Mouse (Mus musculus): ENCODE measurements around the gene Insl3.
"Not testable (repeated sequence)": the region's sequence is repeated elsewhere in the genome, so short reads cannot be mapped to it uniquely, and the experiment has no call there.

DNA sequence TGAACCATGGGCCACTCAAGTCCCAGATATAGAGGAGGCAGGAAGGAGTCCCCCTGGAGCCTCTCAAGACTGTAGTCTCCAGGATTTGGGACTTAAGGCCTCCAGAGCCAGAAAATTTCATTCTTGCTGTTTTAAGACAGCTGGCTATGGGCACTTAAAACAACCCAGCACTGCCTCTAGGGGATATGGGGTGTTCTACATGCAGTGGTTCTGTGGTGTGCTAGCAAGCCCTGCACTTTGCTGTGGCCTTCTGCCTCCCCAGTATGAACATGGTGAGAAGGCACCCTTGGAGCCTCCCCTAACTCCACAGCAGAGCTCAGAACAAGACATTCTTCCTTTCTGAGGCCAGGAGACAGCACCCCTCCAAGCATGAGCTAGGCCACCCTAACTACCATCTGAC is 49.3 kb downstream of the Insl3 start:
- not testable (repeated sequence) for TF ChIP-seq CTCF (IDR thresholded peaks at IDR 0.05; ENCODE audit: low read depth); EP300 (optimal IDR thresholded peaks at IDR 0.05)

Data from stomach, postnatal 0 days (tissue).